Mouse (Mus musculus) embryo, embryonic 10 days (tissue): ENCODE measurements around the gene Msrb2.

Experiments
- DNase-seq: peaks from one replicate; pipeline ENCODE4 v3.0.0-alpha.2; 2015; ENCODE audit warnings: low spot score

Gene Msrb2

DNA sequence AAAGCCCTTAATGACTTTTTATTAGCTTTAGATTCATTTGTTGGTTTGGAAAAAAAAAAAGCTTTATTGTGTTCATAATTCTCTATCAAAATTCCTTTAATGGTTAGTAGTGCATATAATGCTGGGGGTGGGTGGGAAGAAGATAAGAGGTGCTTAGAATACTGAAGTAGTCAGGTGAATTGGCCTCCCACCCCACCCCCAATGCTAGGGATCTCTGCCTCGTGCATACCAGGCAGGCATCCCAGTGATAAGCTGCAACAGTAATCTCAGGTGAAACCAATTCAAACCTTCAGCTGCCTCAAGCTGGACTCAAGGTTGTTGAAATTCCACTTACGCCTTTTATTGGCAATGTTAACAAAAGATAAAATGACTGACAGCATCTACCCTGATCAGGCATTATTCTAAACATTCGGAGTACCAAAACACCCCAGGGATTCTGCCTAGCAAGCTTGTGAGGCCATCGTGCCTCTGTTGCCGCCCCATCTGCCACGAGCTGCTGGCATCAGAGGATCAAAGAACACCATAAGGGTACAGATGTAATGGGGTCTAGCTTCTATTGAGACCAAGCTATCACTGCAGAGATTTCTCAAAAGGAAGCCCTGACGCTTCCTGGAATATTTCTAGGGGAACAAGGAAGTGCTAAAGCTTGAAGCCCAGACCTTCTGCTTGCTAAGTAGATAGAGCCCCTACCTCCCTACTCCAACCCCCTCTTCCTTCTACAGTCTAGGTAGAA is 19.3 kb downstream of the Msrb2 start:
- DNase-seq: no peak

DNA sequence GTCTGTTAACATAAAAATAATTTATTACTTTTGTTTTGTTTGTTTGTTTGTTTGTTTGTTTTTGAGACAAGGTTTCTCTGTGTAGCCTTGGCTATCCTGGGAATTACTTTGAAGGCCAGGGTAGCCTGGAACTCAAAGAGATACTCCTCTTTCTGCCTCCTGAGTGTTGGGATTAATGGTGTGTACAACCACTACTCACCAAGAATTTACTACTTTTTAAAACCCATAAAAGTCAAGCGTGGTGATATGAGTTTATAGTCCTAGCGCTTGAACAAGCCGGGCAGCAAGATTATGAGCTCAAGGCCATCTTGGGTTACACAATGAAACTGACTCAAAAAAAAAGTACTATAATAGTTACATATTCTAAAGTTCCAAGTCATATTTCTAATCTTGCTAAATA is 20.4 kb downstream of the Msrb2 start:
- no peak for DNase-seq

DNA sequence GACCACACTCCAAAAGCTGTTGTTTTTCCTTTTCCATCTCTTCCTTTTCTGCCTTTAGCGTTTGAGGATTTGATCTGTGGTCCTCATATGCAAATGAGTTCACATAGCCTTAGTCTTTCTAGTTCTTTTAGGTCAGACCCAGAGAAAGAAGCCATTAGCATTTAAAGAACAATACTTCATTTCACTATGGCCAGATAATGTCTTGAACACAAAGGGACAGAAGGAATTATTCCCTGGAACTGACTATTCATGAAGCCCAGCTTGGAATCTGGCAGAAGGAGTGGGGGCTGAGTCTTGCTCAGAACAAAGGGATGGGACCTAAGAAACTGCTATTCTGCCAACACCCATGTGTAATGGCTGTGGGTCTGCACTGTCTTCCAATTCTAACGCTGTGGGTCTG is 21.6 kb downstream of the Msrb2 start:
- DNase-seq: no peak

DNA sequence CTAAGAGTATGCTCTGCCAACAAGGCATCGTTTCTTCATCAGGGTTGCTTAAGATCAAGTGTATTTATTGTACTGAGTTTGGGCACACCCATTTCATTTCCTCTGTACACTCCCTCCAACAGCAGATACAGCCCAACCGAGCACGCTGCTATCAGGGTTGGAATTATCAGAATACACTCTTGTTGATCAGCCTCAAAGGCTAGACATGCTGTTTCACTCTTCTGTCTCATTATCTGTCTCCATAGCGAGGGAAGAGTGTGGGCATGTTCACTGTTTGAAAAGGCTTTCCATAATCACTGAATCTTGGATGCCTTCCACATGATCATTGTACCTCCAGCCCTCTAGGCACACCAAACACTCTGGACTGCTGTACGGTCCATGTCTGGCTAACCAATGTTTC is 34.2 kb downstream of the Msrb2 start:
- DNase-seq: no peak

DNA sequence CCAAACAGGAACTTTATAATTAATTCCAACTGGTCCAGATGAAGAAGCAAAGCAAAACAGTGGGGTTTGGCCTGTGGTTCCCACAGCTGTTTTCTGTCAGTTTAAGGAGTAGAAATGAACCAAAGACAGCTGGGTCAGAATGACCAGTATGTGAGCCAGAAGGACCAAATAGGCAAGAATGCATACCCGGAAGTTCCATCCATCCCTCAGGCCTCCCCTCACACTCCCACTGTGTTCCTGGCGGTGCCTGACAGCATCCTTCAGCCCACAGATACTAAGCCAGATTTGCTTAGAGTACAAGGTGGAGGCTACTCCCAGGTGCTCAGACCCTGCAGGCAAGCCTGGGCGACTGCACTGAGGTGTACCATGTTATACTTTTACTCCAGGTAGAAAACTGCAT is 35.3 kb downstream of the Msrb2 start:
- no peak for DNase-seq

DNA sequence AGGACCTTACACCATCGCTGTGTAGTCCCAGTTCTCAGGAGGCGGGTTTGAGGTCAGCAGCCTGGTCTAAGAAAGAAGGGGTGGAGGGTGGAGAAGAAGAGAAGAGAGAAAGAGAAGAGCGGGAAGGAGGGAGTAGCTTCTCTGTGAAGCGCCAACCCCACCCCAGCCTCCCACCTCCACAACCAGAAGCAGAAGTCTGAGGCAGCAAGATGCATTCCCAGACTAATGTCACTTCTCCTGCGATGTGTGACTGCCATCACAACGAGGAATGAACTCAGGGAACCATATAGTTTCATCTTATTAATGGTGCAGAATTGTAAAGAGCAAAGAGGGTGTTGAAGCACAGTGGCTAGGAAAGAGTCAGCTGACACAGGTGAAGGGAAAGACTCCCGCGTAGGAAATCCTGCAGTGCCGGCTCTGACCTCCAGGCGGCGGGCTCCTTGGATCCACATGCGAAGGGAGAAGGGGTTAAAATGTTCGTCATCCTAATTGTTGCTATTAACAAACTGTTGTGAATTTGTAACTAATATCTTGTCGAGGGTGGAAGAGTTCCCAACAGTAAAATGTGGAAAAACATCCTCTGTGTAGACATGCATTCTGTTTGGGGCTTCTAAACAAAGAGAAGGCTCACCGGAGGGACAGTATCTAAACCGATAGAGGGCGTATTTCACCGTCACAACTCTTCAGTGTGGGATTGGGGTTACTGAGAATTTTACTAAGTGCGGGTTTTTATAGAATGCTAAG is 43.2 kb downstream of the Msrb2 start:
- peak; percentile 58 for DNase-seq

DNA sequence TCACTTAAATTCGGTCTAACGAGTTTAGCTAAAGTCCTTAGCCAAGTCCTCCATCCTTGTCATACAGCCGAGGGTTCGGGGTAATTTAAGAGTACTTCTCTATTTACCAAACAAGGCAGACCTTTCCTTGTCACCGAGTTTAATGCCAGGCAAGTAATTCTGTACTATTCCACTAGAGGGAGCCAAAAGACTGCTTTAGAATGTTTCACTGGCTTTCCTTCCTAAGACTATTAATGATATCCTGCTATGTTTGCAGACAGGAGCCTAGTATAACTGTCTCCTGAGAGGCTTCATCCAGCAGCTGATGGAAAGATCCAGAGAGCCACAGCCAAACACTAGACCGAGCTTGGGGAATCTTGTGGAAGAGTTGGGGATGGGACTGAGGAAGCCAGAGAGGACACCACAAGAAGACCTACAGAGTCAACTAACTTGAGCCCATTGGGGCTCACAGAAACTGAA is 43.9 kb downstream of the Msrb2 start:
- DNase-seq: peak; percentile 76

DNA sequence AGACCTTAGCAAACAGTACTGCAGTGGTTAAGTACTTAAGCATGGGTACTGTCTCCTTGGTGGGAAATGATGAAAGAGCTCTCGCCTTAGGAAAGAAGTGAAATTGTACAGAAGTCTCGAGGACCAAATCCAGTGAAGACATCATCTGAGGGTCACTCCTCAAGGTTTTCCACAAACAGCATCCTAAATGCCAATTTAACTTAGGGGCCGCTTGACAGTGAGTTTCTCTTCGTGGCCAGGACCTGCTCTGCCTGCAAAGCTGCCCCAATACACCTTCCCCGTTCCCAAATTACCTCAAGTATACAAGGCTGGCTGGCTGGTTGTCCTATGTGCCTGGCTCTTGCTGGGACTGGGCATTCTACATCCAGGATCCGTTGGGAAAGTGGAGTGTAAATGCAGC is 44.8 kb downstream of the Msrb2 start:
- DNase-seq: no peak

DNA sequence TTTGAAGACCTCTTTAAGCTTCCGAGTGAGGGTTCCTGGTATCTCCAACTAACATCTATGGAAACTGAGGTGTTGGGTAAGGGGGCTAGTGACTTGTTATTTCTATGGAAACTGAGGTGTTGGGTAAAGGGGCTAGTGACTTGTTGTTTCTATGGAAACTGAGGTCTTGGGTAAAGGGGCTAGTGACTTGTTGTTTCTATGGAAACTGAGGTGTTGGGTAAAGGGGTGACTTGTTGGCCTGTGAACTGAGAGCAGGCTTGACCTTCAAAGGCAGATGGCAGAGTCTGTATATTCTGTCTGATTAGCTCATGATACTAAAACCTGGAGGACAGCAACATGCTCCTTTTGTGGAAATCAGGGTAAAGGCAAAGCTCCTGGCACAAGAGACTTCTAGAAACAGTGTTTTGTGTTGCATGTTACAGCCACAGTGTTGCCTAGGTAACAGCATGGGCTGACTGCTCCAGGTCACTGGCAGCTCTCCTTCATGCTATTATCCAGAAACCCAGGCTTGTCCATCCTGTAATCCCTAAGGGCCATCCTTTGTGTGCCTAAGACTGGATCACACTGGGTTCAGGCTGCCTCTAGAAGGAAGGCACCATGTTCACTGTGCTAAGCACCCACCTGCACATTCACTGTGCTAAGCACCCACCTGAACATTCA is 48.6 kb downstream of the Msrb2 start:
- DNase-seq: no peak

DNA sequence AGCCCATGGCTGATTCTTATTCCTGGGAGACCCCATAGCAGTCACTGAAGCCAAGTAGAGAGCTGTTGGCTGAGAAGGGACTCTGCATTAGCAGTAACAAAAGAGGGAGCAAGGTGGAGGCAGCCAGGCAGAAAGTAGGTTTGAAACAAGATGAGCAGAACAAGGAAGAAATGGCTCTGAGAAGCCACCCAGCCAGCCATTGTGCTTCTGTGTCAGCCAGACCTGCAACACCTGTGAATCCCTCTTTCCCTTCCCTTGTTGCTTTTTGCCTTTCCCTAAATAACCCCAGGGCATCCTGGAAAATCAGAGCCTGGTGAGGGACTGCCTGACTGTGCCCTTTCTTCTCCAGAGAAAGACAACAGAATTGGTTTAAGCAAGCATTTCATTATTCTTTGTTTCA is 51.0 kb downstream of the Msrb2 start:
- DNase-seq: no peak

DNA sequence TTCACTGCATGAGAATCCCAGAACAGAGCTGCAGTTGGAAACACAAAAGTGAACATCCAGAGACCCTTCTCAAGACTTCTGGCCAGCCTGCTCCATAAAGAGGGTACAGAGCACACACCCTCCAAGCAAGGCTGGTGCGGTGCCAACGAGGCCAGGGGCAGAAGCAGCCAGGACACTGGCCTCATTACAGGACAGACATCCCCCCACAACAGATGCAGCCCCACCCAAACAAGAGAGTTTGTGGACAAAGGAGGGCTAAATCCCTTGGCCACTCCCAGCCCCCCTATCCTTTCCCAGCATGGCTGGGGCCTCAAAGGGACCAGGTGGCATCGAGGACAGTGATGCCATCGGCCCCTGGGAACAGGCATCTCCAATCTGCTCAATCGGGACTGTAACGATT is 51.8 kb downstream of the Msrb2 start:
- DNase-seq: no peak

DNA sequence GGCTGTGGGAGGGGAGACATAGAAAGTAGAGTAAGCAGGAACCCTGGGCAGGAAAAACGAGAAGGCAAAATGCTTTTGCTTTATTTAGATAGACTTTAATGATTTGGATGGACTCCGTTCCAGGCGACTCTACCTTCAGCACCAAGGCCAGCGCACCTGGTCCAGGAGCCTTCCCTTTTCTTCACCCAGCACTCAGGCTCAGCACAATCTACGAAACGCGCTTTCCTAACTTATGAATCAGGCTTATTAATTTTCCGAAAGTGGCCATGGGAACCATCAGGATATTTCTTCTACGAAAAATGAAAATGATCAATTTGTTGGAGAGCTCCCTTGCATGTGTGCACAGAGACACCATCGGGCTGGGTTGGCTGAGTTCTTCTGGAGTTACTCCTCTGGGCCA is 57.8 kb downstream of the Msrb2 start:
- peak; percentile 90 for DNase-seq

DNA sequence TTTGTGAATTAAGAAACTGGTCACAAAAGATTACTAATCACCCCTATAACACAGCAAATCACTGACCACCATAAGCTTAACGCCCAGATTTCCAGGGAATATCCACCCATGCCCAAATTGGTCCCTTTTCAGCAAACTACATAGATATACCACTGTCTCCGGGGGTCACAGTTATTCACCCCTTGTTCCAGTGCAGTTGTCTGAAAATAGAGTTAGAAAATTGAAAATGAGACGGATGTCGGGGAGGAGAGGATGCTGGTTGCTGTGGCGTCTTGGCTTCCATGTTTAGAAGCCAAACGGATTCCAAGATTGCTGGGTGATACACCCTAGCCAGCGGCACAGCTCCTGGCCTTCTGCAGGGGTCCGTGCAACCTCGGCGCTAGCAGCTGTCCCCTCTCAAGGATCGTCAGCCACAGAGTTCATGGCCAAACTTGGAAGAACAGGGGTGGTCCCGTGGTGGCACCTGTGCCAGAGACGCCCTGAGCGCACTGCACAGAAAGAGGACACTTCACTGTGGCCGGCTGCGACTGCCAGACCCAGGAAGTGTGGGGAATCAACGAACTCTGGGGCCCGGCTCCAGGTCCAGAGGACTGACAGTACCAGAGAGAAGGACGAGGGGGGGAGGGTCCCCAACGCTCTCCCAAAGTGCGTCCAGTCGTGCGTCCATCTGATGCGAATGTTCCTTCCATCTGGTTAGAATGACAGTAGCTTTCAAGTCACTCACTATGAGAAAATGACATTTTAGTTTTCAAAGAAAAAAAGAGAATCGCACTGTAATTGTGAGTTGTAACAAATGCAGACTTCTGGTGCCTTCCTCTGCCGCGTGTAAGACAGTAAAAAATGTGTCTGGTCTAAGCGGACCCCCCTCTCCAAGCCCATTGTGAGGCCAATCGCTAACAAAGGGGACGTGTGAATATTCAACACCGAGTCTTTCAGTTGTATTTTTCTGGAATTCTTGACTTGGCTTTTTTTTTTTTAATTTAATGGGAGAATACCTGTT is 58.8 kb downstream of the Msrb2 start:
- DNase-seq: no peak

DNA sequence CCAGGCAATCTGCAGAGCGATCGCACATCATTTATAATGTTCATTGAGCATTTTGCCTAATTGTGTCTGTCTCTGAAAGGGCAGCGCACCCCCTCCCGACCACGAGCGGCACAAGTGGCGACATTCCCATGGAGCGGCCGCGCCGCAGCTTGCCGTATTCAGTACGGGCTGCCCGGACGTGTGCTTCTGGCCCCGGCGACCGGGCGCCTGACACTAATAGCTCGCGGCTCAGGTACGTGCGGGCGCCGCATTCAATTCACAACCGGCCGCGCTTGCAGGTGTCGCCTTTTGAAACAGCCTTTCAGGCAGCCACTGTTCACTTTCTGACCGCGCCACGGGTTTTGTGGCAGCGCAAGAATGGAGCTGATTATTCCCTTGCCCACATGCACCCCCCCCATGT is 59.5 kb downstream of the Msrb2 start:
- peak; percentile 47 for DNase-seq

DNA sequence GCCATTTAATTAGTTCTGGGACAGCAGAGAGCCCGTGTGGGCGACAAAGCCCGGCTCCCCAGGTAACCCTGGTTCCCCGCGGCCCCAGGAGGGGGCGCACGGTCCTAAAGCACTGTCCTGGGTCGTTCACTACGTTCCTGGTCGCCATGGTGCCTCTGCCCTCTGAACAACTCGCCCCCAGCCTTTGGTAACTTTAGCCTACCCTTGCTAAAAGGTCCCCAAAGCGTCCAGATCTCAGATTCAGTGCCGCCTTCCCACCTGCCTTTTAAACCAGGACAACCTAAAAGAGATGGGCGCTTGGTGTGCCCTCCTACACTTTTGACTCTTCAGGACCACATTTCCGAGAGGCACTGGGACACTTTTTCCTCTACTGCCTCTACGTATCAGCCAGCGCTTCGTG is 59.9 kb downstream of the Msrb2 start:
- peak; percentile 58 for DNase-seq

DNA sequence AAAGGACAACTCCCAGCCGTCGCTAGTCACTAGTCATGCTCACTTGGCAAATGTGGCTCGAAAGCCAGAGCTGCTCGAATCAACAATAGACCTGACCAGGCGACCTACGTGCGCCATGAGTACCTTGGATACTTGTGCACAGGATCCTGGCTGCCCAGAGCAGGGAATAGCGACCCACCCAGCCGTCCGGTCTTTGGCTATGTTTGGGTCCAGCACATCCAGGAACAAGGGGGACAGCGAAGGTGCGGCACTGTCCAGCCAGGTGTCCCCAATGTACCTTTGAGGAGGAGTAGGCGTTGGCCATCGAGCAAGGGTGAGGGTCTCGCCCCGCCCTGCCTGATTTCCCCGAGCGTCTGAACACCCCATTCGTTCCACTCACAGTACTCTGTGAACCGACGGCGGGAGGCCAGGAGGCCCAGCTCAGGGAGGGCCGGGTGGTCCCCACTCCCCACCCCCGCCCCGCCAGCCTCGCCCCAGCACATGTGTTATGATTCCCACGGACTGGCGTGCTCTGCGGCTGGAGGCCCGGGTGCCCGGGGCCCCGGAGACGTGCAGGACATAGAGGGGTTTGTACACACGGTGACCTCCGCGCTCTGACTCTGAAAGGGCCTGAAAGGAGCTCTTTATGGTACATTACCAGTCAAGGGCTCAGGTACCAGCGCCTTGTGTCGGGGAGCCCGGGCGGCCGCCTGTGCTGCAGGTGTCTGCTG is 60.5 kb downstream of the Msrb2 start:
- DNase-seq: no peak

DNA sequence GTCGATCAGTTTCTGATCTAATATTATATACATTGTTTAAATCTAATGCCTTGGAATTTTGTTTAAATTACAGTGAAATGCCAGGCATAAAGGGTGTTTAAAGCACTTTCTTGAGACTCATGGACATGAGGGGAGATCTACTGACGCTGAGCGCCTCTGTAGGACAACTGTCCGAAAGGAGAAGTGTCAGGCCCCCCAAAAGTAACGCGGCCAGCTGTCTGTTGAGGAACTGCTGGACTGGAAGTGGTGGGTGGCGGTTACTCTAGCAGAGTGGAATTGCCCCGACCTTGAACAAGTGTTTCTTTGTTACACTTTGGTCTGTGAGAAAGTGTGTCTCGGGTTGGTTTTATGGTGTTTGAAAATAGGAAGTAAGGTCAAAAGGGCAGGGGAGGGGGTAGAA is 73.1 kb downstream of the Msrb2 start:
- DNase-seq: no peak
